Mouse (Mus musculus) intestine, postnatal 0 days (tissue): ENCODE measurements around the gene 3110040N11Rik. TPM values are rescaled to one million over a fixed set of nuclear protein-coding genes. Genes with fewer than 3 reads are reported as not detected.
A peak's percentile ranks its signal among the peaks of the same experiment; 100 is the strongest.

Experiments
- ATAC-seq: fragments of 200-750 bp; cut with Nextera tagmentation; 2 replicates; pipeline ENCODE4 v1.8.0; 2017; ENCODE audit warnings: mild to moderate bottlenecking, moderate TSS enrichment, moderate library complexity
- H3K27ac ChIP-seq: fragments of 300-500 bp; sonication (generic); 2 replicates; pipeline ENCODE4 v1.5.1; 2014; ENCODE audit warnings: mild to moderate bottlenecking, low read depth, low read length, moderate library complexity
- H3K27me3 ChIP-seq: fragments of 300-500 bp; sonication (generic); replicated peaks from 2 replicates; pipeline ENCODE4 v1.6.1; 2014; ENCODE audit warnings: low read length, mixed read lengths; ENCODE audit not compliant: control insufficient read depth, insufficient read depth
- H3K36me3 ChIP-seq: fragments of 300-500 bp; sonication (generic); 2 replicates; pipeline ENCODE4 v1.6.1; 2014; ENCODE audit warnings: mild to moderate bottlenecking, moderate library complexity; ENCODE audit not compliant: control insufficient read depth, insufficient read depth
- H3K4me1 ChIP-seq: fragments of 300-500 bp; sonication (generic); replicated peaks from 2 replicates; pipeline ENCODE4 v1.6.1; 2014; ENCODE audit warnings: antibody characterized with exemption, low read length, mixed read lengths; ENCODE audit not compliant: control insufficient read depth, insufficient read depth
- H3K4me2 ChIP-seq: fragments of 300-500 bp; sonication (generic); replicated peaks from 2 replicates; pipeline ENCODE4 v1.6.1; 2014; ENCODE audit warnings: low read depth, mild to moderate bottlenecking, moderate library complexity
- H3K4me3 ChIP-seq: fragments of 300-500 bp; sonication (generic); 2 replicates; pipeline ENCODE4 v1.5.1; 2014; ENCODE audit warnings: low read depth, low read length
- H3K9ac ChIP-seq: fragments of 300-500 bp; sonication (generic); 2 replicates; pipeline ENCODE4 v1.6.1; 2014; ENCODE audit warnings: mild to moderate bottlenecking, low read depth, low read length
- H3K9me3 ChIP-seq: fragments of 300-500 bp; sonication (generic); 2 replicates; pipeline ENCODE4 v1.6.1; 2016; ENCODE audit warnings: mixed run types; ENCODE audit not compliant: control insufficient read depth
- CTCF ChIP-seq: sonication (generic); IDR thresholded peaks from 2 replicates; pipeline ENCODE4 v1.5.1; 2016; ENCODE audit warnings: low read depth, mild to moderate bottlenecking, control low read depth, antibody characterized with exemption, moderate library complexity
- WGBS: fragments of 180-500 bp; shearing (Covaris S2); extraction: QIAGEN DNeasy Blood & Tissue Kit; methylation state at CpG from one replicate; pipeline ENCODE4 v1.1.7; 2014; 5-methylcytosine and 5-hydroxymethylcytosine counted together
- polyA plus RNA-seq: library from polyadenylated mRNA; unstranded; fragments of >200 nt; fragmentation: Nextera tagmentation; extraction: Ambion mirVana; gene quantifications from 2 replicates; pipeline ENCODE4 v1.2.1, GENCODE M21; 2015

3110040N11Rik gene
- polyA plus RNA-seq, 1 experiment from 2014 or later: 49.8 TPM

DNA sequence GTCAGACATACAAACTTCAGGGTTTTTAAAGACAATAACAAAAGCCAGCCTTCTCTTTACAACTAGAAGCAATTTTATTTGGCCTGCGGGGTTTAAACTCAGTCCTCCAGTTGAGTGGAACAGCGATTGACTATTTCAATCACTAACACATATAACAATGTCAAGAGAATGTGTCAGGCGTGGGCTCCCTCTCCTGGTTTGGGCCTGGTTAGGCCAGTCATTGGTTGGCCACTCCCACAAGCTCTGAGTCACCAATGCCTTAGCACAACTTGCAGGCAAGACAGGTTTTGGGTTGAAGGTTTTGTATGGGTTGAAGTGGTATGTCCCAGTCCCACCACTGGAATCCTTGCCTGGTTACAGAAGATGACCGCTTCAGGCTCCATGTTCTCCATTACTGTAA lies 45.1 kb downstream of the 3110040N11Rik start:
- ATAC-seq: peak; percentile 61; the same call in 1 of the 2 replicates
- Histone ChIP-seq H3K4me3 (no peak overlapping the region), H3K27ac (no peak overlapping the region)

DNA sequence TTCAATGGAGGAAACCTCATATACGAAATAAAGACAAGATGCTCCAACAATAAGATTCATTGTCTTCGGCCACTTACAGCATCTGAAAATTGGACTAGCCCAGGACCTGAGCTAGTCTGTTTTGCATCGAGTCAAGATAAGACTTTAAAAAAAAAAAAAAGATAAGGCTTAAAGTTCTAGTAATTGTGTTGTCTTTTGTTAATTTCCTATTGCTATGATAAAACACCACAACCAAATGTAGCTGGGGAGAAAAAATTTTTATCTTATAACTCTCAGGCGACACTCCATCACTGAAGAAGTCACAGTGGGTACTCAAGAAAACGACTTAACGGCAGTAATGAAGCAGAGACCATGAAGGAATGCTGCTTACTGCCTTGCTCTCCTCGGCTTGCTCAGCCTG lies 49.3 kb downstream of the 3110040N11Rik start:
- 80% methylated on average over 7 of the region's 7 CpGs for WGBS
- no peak for TF ChIP-seq CTCF
- Histone ChIP-seq H3K4me2 (peak overlapping the region; percentile 46), H3K9me3 (no peaks in the 10 kb centered on the region), H3K9ac (no peak overlapping the region), H3K27me3 (no peaks in the 10 kb centered on the region), H3K36me3 (no peaks in the 10 kb centered on the region), H3K4me1 (no peaks in the 10 kb centered on the region), H3K27ac (no peak overlapping the region), H3K4me3 (no peak overlapping the region)
- no peak for ATAC-seq

More for the DNA sequence above, 45.1 kb downstream of the 3110040N11Rik start:
- H3K36me3 ChIP-seq: no peaks in the 10 kb centered on the region
- H3K4me2 ChIP-seq: no peak overlapping the region
- no peaks in the 10 kb centered on the region for H3K27me3 ChIP-seq
- no peaks in the 10 kb centered on the region for H3K9me3 ChIP-seq
- 73% methylated on average over 4 of the region's 4 CpGs for WGBS
- peak; percentile 72 for TF ChIP-seq CTCF
- H3K4me1 ChIP-seq: no peaks in the 10 kb centered on the region
- H3K9ac ChIP-seq: no peak overlapping the region

- Histone ChIP-seq H3K27me3 (no peaks in the 10 kb centered on the region), H3K9me3 (no peaks in the 10 kb centered on the region), H3K36me3 (no peaks in the 10 kb centered on the region), H3K4me3 (no peak overlapping the region), H3K9ac (no peak overlapping the region), H3K27ac (no peak overlapping the region), H3K4me1 (no peaks in the 10 kb centered on the region), H3K4me2 (peak overlapping the region; percentile 46)
- ATAC-seq: peak; percentile 65; the same call in 1 of the 2 replicates
- no peak for TF ChIP-seq CTCF
- 36% methylated on average over 8 of the region's 8 CpGs for WGBS
These were observed 50.4 kb downstream of the 3110040N11Rik start for GRCm38 (mm10) chr7:81738720-81739385.

DNA sequence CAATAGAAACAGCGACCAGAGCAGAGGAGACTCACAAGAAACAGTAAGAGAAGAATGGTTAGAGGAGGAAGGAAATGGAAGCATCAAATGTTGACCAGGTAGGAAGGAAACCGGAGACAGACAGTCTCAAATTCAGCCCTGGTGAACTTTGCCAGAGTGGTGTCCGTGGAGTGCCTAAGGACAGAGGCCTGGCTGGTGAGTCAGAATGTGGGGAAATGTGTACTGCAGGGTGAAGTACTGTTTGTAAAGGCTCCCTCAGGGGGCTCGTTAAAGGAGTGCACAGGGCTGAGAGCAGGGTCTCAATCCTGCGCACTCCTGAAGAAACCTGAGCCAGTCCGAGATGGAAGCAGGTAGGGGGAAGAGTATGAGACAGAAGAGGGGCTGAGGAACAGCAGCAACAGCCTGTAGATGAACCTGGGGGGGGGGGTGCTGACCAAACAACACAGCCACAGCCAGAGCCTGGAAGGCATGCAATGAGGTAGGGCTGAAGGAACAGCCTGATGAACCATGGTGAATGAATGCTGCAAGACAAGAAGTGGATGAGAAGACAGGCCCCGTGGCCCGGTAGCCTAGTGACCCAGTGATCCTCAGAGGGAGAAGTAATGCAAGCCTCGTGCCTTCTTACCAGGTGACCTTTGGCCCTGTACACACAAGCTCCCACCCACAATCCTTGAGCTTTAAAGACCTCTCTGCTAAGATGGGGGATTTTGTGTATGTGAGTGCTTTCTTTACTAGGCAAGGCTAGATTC lies 53.8 kb downstream of the 3110040N11Rik start:
- H3K9ac ChIP-seq: no peak overlapping the region
- H3K4me2 ChIP-seq: no peak overlapping the region
- H3K27ac ChIP-seq: no peak overlapping the region
- ATAC-seq: no peak; the same call in 1 of the 2 replicates
- no peaks in the 10 kb centered on the region for H3K36me3 ChIP-seq
- H3K27me3 ChIP-seq: no peaks in the 10 kb centered on the region
- H3K9me3 ChIP-seq: no peaks in the 10 kb centered on the region
- H3K4me1 ChIP-seq: no peaks in the 10 kb centered on the region
- WGBS: 46% methylated on average over 9 of the region's 9 CpGs
- no peak for TF ChIP-seq CTCF
- H3K4me3 ChIP-seq: no peak overlapping the region

GRCm38 (mm10) chr7:81732183-81733089 lies 56.8 kb downstream of the 3110040N11Rik start:
- Histone ChIP-seq H3K27ac (no peak overlapping the region), H3K4me1 (no peaks in the 10 kb centered on the region), H3K4me3 (no peak overlapping the region), H3K36me3 (no peaks in the 10 kb centered on the region), H3K9me3 (no peaks in the 10 kb centered on the region), H3K4me2 (no peak overlapping the region), H3K9ac (no peak overlapping the region), H3K27me3 (no peaks in the 10 kb centered on the region)
- 78% methylated on average over 12 of the region's 12 CpGs for WGBS
- TF ChIP-seq CTCF: no peak
- ATAC-seq: no peak

Other genes with a start within 250 kb of the 3110040N11Rik start
- 0.05 and 0.08 TPM in 2 replicates for gene Fsd2, start 222.5 kb downstream of the 3110040N11Rik start, polyA plus RNA-seq
- 5.9 and 6.8 TPM in 2 replicates for gene Whamm, start 218.2 kb downstream of the 3110040N11Rik start, polyA plus RNA-seq
- gene Homer2, start 82.0 kb downstream of the 3110040N11Rik start, polyA plus RNA-seq: 22.2 and 26.8 TPM in 2 replicates
- 117 and 118 TPM in 2 replicates for gene Ramac, start 26.6 kb downstream of the 3110040N11Rik start, polyA plus RNA-seq
- 41.0 and 42.7 TPM in 2 replicates for gene Btbd1, start 40.0 kb upstream of the 3110040N11Rik start, polyA plus RNA-seq
- gene Gm10160, start 66.3 kb upstream of the 3110040N11Rik start, polyA plus RNA-seq: not detected in 2 replicates
- 16.5 and 17.8 TPM in 2 replicates for gene Tm6sf1, start 69.5 kb upstream of the 3110040N11Rik start, polyA plus RNA-seq
- 7.1 and 8.3 TPM in 2 replicates for gene Hdgfl3, start 145.0 kb upstream of the 3110040N11Rik start, polyA plus RNA-seq
- gene Bnc1, start 202.8 kb upstream of the 3110040N11Rik start, polyA plus RNA-seq: 0.76 and 0.93 TPM in 2 replicates